Mouse (Mus musculus) cortical plate, adult 2 months (tissue): Measurements from ENCODE around the gene Trim34a. TPM values are rescaled to one million over a fixed set of nuclear protein-coding genes. Genes with fewer than 3 reads are reported as not detected.
A peak's percentile ranks its signal among the peaks of the same experiment; 100 is the strongest.

Source experiments
- H3K27ac ChIP-seq: fragments of 200-500 bp; 2 replicates; pipeline ENCODE4 v1.5.1; 2012; ENCODE audit warnings: low read length, control low read depth, inconsistent platforms; ENCODE audit not compliant: insufficient read depth
- H3K4me1 ChIP-seq: fragments of 200-500 bp; 2 replicates; pipeline ENCODE4 v1.6.1; 2011; ENCODE audit warnings: low read length; ENCODE audit not compliant: control insufficient read depth, insufficient read depth
- H3K4me3 ChIP-seq: fragments of 200-500 bp; 2 replicates; pipeline ENCODE4 v1.5.1; 2011; ENCODE audit warnings: mild to moderate bottlenecking, low read length, control low read depth; ENCODE audit not compliant: insufficient read depth
- CTCF ChIP-seq: fragments of 200-500 bp; IDR thresholded peaks from 2 replicates; pipeline ENCODE4 v1.5.1; 2011; ENCODE audit warnings: mild to moderate bottlenecking, control low read depth, low read length; ENCODE audit not compliant: insufficient read depth; ENCODE audit errors: extremely low read depth
- POLR2A ChIP-seq: fragments of 200-500 bp; IDR thresholded peaks from 2 replicates; pipeline ENCODE4 v1.6.1; 2011; ENCODE audit warnings: mild to moderate bottlenecking, low read length, control low read depth; ENCODE audit not compliant: insufficient read depth; ENCODE audit errors: extremely low read depth
- polyA plus RNA-seq: library from polyadenylated mRNA; depleted of rRNA; stranded (reverse); fragments of >200 nt; gene quantifications from 2 replicates; pipeline ENCODE4 v1.2.3, GENCODE M21; 2012; rRNA removed

Gene Trim34a
- polyA plus RNA-seq, result 2.8 and 3.4 TPM in 2 replicates

DNA sequence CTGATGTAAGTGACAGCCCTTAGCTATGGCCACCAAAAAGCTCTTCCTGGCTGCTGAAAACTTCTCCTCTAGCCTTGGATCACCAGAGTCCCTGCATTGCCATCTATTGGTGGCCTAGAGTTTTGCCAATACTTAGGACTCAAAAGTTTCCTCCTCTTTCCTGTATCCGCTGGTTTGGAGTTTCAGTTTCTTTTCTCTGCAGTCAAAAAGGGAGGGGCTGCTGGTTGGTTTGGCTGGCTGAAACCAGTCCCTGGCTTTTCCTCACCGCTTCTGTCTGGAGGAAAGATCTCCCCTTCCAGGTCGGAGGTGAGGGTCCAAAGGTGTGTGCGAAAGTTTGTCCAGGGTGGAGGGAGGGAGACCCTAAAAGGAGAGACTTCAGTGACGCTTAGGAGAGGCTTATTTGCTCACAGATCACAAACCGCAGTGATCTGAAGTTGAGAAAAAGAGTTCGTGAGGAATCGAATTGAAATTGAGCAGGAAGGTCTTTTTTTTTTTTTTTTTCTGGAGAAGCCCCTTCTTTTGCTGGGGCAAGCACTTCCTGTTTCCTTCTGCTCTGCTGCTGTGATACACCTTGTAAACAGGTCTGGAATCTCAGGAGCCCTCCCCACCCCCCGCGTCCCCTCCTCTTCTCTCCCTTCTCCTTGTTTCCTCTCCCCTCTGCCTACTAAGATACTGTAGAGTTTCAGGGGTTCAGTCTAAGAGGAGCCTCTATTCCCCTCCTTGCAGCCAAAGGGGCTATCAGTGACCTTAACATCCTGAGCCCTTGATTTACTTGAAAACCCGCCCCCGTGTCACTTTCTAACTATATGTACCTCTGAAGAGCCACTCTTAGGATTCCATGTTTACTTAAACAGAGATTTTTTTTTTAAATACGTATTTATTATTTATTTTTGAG lies at the start of gene Trim34a:
TSS of gene Trim34a (plus strand) at position 171 of the 895 bp plus-strand sequence.
- Histone ChIP-seq H3K27ac (no peak within 1 kb of the TSS), H3K4me3 (peak within 1 kb of the TSS; percentile 41), H3K4me1 (no peaks in the 10 kb centered on the region)
- TF ChIP-seq POLR2A, result no peak
- TF ChIP-seq CTCF, result peak; percentile 31; the same call in 1 of the 2 replicates

- H3K4me3 ChIP-seq, result no peak within 1 kb of the TSS
- TF ChIP-seq POLR2A (no peak), CTCF (no peak)
- no peak within 1 kb of the TSS for H3K27ac ChIP-seq
- H3K4me1 ChIP-seq, result no peaks in the 10 kb centered on the region
Observed at GRCm38 (mm10) chr7:104195885-104196284, 48.4 kb upstream of the Trim34a start, which contains the start of gene Olfr649. Olfr649 (minus strand) TSS chr7:104195985.

DNA sequence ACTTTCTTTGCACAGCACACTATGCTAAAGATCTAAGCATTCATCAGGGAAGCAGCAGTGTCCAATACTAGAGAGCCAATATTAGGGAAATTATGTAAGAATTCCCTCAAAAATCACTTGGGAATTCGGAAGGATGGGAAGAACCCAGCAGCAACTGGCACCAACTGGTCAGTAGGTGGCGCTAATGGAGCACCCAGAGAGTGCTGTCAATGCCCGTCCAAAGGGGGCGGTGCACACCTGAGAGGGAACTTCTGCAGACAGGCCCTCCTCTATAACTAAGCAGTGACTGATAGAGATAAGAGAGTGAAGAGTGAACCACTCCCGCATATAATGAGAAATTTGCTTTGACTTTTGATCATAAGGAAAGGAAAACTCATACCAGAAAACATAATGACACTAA lies 44.4 kb upstream of the Trim34a start:
- Histone ChIP-seq H3K4me3 (no peak overlapping the region), H3K4me1 (no peaks in the 10 kb centered on the region), H3K27ac (no peak overlapping the region)
- TF ChIP-seq POLR2A, result no peak
- TF ChIP-seq CTCF, result peak; percentile 77

DNA sequence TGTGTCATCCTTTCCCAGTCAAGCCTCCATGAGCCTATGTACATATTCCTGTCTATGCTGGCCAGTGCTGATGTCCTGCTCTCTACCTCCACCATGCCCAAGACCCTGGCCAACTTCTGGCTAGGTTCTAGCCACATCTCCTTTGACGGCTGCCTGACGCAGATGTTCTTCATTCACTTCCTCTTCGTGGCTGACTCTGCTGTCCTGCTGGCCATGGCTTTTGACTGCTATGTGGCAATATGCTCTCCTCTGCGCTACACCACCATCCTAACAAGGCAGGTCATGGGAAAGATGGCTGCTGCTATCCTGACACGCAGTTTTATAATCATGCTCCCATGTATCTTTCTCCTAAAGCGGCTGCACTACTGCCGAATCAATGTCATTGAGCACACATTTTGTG lies 38.1 kb upstream of the Trim34a start:
- Histone ChIP-seq H3K4me3 (no peak overlapping the region), H3K27ac (no peak overlapping the region), H3K4me1 (no peaks in the 10 kb centered on the region)
- TF ChIP-seq CTCF (no peak), POLR2A (no peak)

DNA sequence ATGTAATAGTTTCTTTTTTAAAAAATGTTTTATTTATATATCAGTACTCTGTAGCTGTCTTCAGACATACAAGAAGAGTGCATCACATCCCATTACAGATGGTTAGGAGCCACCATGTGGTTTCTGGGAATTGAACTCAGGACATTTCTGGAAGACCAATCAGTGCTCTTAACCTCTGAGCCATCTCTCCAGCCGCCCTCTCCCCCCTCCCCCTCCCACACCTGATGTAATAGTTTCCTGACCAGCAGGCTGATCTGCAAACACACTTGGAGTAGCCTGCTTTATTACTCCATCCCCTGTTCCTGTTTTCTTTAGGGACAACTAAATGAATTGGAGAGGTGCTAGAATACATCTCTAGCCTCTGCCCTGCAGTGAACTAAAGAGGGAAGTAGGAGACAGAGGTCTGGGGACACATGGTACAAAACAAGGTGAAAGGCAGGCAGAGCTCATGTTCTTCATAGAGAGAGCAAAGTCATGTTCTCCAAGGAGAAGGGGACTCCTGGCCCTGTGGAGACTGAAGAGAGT lies 28.2 kb upstream of the Trim34a start:
- H3K4me1 ChIP-seq, result no peaks in the 10 kb centered on the region
- H3K27ac ChIP-seq, result no peak overlapping the region
- H3K4me3 ChIP-seq, result no peak overlapping the region
- TF ChIP-seq CTCF, result no peak

DNA sequence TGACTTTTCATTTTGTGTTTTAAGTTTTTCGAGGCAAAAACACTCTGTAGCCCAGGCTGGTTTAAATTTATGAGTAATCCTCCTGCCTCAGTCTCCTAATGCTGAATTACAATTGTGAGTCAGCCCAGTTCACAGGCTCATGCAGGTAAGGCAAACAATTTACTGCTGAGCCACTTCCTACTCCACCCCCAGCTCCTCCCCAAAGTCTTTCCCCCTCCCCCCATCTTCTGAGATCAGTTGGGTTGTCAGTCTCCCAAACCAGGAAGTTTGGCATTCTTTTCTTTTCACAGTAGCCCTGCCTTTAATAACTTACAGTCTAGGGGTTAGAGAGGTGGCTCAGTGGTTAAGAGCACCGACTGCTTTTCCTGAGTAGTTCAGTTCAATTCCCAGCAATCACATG lies 26.4 kb upstream of the Trim34a start:
- no peak overlapping the region for H3K27ac ChIP-seq
- H3K4me3 ChIP-seq, result no peak overlapping the region
- TF ChIP-seq CTCF, result no peak
- TF ChIP-seq POLR2A, result no peak
- no peaks in the 10 kb centered on the region for H3K4me1 ChIP-seq

DNA sequence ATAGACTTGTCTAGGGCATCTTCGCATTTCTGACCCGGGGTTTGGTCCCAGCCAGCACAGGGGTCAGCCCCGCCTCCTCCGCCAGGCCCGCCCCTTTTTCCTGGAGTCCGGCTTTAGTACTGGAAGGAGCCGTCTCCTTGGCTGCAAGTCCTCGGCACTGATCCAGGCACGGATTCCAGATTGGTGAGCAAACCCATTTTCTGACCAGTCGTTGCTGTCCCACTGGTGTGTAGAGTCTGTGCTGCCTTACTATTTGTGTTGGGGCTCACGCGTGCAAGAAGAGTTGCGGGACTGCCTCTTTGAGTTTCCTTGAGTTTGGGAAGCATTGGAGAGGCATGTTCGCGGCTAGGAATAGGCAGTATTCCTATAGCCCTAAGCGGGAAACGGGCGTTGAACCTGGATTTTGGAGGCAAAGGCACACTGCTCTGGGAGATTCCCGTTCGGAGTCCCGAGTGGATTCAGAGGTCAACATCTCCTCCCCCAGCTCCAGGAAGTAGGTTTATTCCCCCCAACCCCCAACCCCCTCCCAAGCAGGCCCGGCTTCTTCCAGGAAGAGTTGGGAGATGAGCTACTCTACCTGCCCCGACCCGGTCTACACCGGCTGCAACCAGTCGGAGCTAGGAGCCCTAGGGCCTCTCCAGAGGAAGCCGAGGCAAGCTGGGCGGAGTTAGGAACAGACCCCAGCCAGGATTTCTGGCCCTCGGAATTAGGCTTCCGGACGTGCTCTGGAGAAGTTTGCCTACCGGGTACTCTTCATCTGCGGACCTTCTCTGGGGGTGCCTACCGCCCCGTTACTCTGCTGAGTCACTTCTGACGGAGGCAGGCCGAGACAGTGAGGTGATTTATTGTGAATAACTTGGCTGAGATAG lies 25.3 kb upstream of the Trim34a start, which contains the start of gene Trim6:
TSS of gene Trim6 (plus strand) at position 93 of the 869 bp plus-strand sequence.
- Histone ChIP-seq H3K4me1 (no peaks in the 10 kb centered on the region), H3K4me3 (peak within 1 kb of the TSS; percentile 15; the same call in 1 of the 2 replicates), H3K27ac (no peak within 1 kb of the TSS)
- TF ChIP-seq CTCF, result no peak
- no peak for TF ChIP-seq POLR2A

- no peak overlapping the region for H3K27ac ChIP-seq
- TF ChIP-seq POLR2A (no peak), CTCF (0 out of 2 replicates have a peak, but pooled peaks have one; percentile 23)
- no peaks in the 10 kb centered on the region for H3K4me1 ChIP-seq
- no peak overlapping the region for H3K4me3 ChIP-seq
Observed at GRCm38 (mm10) chr7:104231203-104231602, 13.1 kb upstream of the Trim34a start.

DNA sequence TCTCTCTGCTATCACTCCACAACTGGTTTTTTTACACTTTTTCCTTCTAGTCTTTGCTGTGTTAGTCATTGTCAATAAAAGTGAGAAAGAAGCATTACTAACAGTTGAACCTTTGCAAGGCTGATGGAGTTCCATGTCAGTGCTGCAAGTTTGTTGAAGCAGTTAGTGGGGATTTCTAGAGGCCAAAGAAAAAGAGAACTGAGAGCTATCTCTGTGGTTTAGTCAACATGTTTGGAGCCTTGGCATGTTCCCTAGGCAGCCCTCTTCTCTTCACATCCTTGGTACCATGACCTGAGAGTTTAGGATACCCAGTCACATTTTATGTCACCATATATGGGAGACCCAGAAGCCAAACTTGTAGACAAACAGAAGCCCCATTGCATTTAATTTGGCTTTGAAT lies 3.4 kb upstream of the Trim34a start:
- Histone ChIP-seq H3K4me1 (no peaks in the 10 kb centered on the region), H3K4me3 (no peak overlapping the region)
- TF ChIP-seq POLR2A (no peak), CTCF (no peak)

More for the DNA sequence above, 3.4 kb upstream of the Trim34a start:
- H3K27ac ChIP-seq, result no peak overlapping the region
